Mouse (Mus musculus) urinary bladder, postnatal 14 days (tissue): Measurements from ENCODE around the gene Prkca.

Experiments used
- DNase-seq: peaks from one replicate; pipeline ENCODE4 v3.0.0; 2021; ENCODE audit warnings: low spot score

The Prkca gene

DNA sequence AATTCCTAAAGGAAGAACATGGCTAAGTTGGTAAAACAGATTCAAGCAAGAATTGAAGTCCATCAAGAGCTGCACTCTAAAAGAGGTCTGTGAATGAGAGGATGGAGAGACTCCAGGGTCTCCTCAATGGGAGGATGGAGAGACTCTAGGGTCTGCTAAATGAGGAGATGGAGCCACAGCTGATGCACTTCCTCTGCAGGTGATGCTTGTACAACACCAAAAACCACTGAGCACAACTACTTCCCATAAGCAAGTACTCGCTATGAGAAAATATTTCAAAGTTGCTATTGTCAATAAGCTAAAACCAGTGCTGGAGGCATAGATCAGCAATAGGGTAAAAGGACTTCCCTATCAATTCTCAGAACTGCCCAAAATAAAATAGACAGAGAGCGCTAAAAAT lies 137.1 kb downstream of the Prkca start:
- DNase-seq = no peak

DNA sequence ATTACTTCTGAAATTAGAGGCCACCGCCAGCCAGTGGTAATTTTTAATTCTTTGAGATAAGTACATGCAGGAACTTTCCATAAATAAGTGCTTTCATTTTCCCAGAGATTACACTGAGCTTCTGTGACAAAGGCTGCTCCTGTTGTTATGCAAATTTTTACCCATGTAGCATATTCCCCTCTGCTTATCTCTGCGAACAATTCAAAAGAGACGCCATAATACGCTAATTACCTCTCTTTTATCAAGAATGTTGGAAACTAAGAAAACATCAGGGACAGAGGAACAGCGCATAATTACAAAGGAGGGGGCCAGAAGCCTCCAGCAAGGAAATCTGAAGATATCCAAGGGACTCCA lies 138.9 kb downstream of the Prkca start:
- DNase-seq = no peak

GRCm38 (mm10) chr11:108204202-108204894 lies 139.4 kb downstream of the Prkca start:
- DNase-seq = no peak

- no peak for DNase-seq
Observed at GRCm38 (mm10) chr11:108202835-108203234, 140.9 kb downstream of the Prkca start.

- DNase-seq = no peak
Observed at GRCm38 (mm10) chr11:108200679-108201586, 142.8 kb downstream of the Prkca start.

GRCm38 (mm10) chr11:108199429-108199985 lies 144.2 kb downstream of the Prkca start:
- no peak for DNase-seq

- no peak for DNase-seq
Observed at GRCm38 (mm10) chr11:108198592-108198991, 145.1 kb downstream of the Prkca start.

- DNase-seq = no peak
Observed at GRCm38 (mm10) chr11:108197427-108198218, 146.1 kb downstream of the Prkca start.

DNA sequence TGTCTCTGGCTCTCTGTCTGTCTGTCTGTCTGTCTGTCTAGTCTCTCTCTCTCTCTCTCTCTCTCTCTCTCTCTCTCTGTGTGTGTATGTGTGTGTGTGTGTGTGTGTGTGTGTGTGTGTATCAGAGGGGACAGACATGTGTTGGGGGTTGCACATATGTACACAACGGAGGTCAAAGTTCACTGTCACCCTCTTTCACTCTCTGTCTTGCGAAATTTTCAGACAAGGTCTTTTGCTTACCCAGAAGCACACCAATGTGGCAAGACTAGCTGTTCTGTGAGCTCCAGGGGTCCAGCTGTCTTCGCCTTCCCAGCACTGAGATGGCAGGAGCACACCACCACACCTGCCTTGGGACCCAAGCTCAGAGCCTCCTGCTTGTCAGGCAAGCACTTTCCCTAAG lies 146.9 kb downstream of the Prkca start:
- no peak for DNase-seq

- no peak for DNase-seq
Observed at GRCm38 (mm10) chr11:108190298-108190697, 153.4 kb downstream of the Prkca start.

DNA sequence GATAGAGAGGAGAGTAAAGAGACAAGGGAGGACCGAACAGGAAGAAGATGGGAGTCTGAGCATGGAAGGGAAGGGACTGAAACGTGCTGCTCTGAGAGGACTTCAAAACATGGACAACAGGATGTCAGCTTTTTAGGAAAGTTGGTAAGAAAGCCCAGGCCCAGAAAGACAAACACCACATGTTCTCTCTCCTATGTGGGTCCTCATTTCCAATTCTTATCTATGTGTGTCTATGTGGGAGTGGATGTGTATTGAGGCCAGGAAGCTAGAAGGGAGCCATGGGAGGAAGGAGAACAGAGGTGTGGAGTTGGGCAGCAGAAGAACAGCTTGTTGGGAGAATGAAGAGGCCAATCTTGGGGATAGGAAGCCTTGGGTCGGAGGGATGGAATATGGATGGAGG lies 154.4 kb downstream of the Prkca start:
- DNase-seq = no peak

GRCm38 (mm10) chr11:108182421-108182820 lies 161.3 kb downstream of the Prkca start:
- DNase-seq = no peak

DNA sequence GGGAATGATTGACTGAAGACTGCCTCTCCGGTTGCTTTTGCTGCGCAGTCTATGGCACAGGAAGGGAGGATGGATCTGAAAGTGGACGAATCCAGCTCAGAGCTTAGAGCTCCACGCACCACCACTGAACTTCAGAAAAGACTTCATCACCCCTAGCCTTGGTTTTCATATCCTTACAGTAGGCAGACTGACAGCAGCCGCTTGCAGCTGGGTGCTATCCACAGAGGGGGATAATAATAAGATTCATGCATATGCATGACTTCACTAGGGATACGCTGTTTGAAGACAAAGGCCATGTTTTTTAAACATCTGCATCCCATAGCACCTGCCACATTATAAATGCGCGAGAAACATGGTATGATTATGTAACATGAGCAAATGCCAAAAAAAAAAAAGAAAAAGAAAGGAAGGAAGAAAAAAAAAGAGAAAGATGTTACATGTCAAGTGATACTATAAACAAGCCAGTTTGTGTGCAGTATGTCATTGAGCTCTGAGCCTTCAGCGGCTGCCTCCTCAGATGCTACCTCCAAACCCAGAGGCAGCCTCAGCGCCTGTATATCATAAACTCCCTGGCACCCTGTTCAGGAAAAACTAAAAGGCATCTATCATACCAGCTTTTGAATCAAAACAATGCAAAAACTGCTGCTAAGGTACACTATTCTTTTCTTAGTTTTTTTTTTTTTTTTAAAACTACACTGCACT lies 162.6 kb downstream of the Prkca start:
- DNase-seq = no peak

DNA sequence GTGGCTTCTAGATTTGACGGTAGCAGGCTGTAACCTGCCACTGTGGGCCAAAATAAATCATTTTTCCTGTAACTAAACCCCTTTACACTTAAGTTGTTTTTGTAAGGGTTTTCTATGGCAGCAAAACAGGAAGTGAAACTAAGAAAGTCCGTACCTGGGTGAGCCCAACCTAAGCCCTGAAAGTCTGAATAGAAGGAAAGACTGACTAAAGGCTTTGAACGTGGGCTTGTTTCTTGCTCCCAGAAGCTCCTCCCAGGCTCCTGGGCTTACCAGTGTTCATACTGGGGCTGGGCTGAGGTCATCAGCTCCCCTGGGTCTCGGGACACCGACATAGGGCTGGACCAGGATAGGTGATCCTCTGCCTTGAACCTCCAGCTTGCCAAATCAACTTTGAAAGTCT lies 164.9 kb downstream of the Prkca start:
- no peak for DNase-seq

GRCm38 (mm10) chr11:108178258-108178657 lies 165.5 kb downstream of the Prkca start:
- no peak for DNase-seq

DNA sequence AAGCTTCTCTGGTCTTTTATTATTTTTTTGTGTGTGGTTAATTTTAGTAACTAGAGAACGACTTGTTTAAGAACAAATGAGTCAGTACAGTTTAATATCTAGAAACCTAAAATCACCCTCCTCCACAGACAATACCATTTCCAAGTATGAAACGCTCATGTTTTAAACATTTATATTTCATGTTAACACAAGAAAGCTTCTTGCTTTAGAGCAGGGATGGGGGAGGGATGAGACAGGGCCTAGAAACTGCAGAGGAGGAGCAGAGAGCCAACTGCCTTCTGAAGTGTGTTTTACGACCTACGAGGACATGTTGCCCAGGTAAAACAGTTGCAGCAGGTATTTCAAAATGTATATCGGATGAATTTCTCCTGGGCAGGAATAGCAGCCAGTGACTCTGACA lies 167.0 kb downstream of the Prkca start:
- no peak for DNase-seq

DNA sequence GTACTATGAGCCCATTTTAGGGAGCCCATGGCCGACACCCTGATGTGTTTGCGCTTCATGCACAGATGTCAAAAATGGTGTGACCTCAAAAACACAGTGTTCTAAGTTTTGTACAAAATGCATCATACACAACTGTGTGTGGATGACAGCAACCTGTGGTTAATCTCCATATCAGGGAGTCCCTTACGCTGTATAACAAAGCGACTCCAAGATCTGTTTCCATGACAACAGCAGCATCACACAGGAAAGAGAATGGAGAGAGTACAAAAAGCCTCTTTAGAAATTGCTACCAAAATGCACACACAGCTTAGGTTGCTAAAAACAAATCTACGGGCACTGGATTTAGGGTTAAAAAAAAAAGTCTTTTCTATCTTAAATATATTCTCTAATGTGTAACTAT lies 171.8 kb downstream of the Prkca start:
- no peak for DNase-seq

DNA sequence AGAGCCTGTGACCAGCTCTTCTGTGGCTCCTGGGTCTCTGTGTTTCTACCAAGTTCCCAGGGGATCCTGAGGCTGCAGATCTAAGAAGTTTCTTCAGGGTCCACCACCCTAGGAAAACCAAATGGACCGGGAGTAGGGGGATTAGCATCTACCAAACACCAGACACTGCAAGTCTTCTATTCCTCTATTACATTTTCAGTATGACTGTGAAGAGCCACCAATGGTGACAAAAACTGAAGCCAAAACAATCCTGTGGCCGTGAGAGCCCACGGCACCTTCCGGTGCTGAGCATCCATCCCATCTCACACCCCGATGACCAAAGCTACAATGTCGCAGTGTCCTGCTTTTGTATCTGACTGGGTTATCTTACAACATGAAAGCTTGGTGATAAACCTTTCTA lies 172.5 kb downstream of the Prkca start:
- DNase-seq = no peak

GRCm38 (mm10) chr11:108170107-108170506 lies 173.6 kb downstream of the Prkca start:
- DNase-seq = no peak

DNA sequence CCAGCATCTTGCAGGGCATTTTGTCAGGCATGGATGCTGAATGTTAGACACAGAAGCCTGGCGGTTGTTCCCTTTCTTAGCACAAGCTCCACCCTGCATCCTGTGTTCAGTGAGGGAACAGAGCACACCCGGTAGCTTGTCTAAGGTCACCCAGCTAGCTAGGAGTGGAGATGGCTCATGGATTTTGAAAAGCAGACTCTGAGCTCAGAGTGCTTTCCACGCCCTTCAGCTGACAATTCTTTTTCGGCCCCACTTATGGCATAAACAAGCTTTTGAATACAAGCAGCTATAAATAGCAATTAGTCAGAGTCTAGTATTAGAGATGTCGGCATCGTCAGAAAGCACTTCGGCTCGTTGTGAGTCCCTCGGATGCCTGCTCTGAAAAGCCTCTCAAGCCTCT lies 178.0 kb downstream of the Prkca start:
- no peak for DNase-seq

GRCm38 (mm10) chr11:108162639-108163038 lies 181.1 kb downstream of the Prkca start:
- DNase-seq = no peak

DNA sequence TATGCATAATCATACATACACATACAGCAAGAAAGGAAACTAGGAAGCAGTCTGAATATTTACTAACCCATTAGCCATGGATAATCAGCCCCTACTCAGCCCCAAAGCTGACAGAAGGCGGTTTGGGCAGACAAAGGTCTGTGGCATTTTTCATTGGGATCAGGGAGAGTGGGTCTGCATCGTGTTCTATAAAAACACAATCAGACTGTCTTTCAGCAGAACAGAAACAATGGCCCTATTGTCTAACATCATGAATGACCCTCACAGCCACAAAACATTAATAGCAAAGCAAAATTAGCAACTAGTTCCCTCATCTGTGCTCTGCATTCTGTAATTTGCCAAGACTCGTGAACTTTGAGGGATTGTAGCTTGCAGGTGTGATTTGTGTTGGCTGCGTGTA lies 181.6 kb downstream of the Prkca start:
- no peak for DNase-seq
